Mouse (Mus musculus) spleen, adult 2 months (tissue): ENCODE data around the gene Edn1.

Experiments
- CTCF ChIP-seq: fragments of 200-500 bp; IDR thresholded peaks from 2 replicates; pipeline ENCODE4 v1.5.1; 2011; ENCODE audit warnings: mild to moderate bottlenecking, inconsistent platforms; ENCODE audit not compliant: insufficient read depth, insufficient read length, insufficient replicate concordance; ENCODE audit errors: extremely low read depth
- POLR2A ChIP-seq: fragments of 200-500 bp; IDR thresholded peaks from 2 replicates; pipeline ENCODE4 v1.6.1; 2011; ENCODE audit warnings: low read depth, low read length, inconsistent platforms

- TF ChIP-seq POLR2A: no peak
- no peak for TF ChIP-seq CTCF
These were observed 24.4 kb upstream of the Edn1 start for GRCm38 (mm10) chr13:42276774-42277454.
